Mouse (Mus musculus) erythroblast, embryonic 14.5 days (primary cell): ENCODE data around the gene Kctd18.

Experiments used
- GATA1 ChIP-seq: IDR thresholded peaks from 2 replicates; pipeline ENCODE4 v1.6.1; 2012; ENCODE audit warnings: low read length, inconsistent platforms, mixed read lengths
- TAL1 ChIP-seq: IDR thresholded peaks from 3 replicates; pipeline ENCODE4 v1.6.1; 2012; ENCODE audit warnings: low read length, inconsistent platforms, mixed read lengths

DNA sequence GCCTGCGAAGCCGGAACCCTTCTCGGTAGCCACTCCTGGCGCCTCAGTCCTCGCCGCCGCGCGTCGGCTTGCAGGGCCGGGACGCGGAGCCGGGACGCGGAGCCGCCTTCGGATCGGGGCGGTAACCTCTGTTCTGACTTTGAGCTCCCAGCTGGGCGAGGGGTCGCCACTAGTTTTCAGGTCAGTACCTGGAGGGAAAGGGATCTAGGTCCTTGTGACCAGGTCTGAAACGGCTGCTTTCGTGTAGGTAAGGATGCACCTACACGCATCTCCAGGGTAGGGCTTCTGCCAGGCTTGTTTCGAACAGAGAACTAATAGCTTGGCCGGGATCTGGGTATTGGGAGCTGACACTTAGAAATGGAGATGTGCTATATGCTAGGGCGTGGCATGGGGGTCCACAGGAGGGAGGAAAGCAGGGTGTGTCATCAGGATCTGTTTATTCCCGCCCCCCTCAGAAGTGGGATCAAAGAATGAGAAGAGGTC, 22.6 kb downstream of the Kctd18 start:
- no peak for TF ChIP-seq GATA1
- TF ChIP-seq TAL1, result no peak
